Mouse (Mus musculus): ENCODE measurements around the gene Hlx. TPM values are rescaled to one million over a fixed set of nuclear protein-coding genes. Genes with fewer than 3 reads are reported as not detected.

The Hlx gene
- total RNA-seq, 2 experiments from 2014 or later, result 1.2 to 2.6 TPM

DNA sequence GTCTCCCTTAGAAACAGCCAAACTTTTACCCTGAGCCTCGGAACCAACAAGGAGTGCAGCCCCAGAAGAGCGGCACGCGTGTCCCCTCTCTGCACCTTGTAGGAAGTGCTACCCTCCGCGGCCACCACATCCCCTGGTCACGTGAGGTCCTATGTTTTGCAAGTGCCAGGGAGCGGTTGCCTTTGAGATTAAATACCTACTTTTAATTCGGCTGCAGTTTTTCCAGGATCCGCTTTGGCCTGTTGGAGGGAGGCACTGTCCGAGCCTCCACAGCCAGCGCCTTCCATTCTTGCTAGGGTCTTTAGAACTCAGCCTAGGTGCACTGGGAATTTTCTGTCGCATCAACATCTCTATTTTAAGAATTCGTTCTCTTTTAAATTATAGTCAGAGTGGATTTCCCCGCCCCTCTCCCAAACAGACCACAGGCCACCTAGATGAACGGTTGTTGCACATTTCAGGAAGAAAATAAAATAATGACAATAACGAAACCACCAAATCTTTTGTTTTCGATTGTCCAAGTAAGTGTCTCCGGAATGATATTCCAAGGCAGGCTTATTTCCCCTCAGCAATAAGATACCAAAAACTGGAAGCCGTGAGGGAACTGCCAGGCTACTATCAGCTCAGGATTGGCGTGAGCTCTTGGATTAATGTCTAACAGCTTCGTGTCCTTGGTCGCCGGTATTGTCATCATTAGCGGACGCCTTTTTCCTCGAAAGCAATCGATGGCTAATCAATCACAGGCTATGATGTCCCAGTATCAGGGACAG is 1.1 kb upstream of the Hlx start:
- no peak for DNase-seq (ENCODE audit: low spot score in 2 of 2)

GRCm38 (mm10) chr1:184731644-184732545 is 524 bp downstream of the Hlx start:
- DNase-seq (ENCODE audit: low spot score in 2 of 2), result peak in 1 of 2 experiments; percentile 25

DNA sequence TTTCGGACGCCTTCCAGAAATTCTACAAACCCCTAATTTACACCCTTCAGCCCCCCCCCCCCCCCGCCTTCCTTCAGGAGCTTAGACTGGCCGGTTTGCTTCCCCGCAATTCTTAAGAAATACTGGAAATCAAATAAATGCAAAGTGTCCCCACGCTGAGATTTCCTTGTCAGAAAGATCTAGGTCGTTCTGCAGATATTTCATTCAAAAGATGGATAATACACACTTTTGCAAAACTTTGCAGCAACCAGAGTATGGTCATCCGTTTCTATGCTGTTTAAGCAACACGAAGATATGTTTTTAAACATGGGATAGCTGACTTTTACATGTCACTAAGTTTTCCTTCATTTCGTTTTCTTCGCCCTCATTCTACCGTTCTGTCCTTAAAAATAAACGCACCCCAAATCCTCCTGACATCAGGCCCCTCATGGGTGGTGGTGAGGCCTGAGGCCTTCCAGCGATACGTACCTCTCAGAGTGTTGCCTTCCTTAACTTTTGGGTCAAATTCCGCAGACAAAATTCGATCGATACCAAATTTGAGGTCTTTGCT is 1.3 kb downstream of the Hlx start:
- no peak for DNase-seq (ENCODE audit: low spot score in 2 of 2)

DNA sequence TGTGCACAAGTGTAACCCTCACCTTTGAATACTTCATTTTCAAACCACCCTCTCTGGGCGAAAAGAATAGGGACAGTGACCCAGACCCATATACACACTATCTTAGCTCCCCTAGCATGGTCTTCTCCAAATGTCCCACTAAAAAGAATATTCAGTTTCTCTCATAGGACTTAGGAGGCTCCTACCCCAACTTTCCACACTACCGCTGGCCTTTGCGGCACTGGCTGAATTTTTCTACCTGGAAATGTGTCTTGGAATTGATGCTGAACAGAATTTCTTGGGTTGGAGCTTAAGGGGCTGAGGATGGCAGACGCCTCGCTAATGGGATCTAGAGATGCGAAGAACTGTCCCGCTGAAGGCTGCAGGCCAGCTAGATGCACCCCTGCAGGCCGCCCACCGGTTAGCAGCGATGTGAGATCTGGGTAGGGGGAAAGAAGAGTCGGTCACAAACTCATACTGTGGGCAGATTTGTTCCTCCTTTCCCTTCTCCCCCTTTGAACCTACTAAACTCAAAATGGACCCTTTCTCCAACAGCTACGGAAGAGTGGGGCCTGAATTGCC is 1.9 kb downstream of the Hlx start:
- DNase-seq (ENCODE audit: low spot score in 2 of 2), result no peak

DNA sequence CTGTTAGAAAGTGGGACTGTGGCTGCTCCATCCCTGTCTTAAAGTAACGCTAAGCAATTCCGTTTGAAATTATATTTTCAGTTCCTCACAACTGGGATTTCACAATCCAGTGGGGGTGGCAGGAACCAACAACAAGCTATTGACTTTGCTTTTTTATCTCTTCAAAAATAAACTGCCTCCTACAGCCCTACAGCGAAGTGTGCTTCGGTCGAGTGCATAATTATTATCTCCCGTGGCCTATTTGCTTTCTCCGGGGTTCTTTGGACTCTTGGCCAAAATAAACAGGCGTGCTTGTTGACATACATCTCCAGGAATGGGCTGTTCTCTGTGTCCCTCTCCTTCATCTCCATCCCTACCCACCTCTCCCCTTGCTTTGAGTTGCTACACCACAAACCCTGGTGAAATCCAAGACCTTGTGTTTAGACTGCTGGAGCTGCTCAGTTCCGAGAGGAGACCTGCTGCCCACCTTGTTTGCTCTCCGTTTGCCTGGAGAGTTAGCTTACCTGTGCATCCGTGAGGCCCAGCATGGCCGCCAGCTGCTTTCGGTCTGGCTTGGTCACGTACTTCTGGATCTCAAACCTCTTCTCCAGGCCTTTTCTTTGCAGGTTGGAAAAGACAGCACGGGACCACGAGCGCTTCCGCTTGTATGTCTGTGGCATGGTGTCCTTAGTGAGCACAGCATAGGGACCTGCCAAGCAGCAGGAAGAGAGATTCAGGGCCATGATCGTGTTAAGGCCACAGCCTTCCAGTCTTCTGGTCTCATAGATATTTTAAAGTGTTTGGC is 2.9 kb downstream of the Hlx start:
- DNase-seq (ENCODE audit: low spot score in 2 of 2), result no peak

DNA sequence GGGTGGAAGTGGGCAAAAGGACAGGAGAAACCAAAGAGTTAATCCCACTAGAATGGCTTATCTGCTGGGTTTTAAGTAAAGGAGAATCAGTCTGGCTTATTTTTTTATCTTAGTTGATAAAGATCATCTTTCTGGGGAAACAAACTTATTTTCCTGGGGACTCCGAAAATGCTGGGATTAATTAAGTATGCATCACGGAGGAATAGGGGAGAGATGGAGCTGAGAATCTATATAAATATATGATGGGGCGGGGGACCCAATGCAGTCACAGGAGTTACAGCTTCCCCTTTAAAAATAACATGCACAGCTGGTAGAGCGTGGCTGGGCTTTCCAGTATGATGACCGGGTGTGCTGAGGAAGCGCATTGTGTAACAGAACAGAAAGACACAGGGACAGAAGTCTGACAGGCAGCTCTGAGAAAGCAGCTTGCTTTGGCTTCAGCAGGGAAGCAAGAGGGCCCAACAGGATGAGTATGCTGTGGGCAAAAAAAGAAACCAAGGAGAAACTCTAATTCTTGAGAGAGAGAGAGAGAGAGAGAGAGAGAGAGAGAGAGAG is 3.8 kb downstream of the Hlx start:
- no peak for DNase-seq (ENCODE audit: low spot score in 2 of 2)

GRCm38 (mm10) chr1:184727401-184728265 is 4.8 kb downstream of the Hlx start:
- no peak for DNase-seq (ENCODE audit: low spot score in 2 of 2)

- no peak for DNase-seq (ENCODE audit: low spot score in 2 of 2)
Measured at GRCm38 (mm10) chr1:184726576-184727300, 5.7 kb downstream of the Hlx start.

GRCm38 (mm10) chr1:184725318-184725790 is 7.1 kb downstream of the Hlx start:
- DNase-seq (ENCODE audit: low spot score in 2 of 2), result no peak

DNA sequence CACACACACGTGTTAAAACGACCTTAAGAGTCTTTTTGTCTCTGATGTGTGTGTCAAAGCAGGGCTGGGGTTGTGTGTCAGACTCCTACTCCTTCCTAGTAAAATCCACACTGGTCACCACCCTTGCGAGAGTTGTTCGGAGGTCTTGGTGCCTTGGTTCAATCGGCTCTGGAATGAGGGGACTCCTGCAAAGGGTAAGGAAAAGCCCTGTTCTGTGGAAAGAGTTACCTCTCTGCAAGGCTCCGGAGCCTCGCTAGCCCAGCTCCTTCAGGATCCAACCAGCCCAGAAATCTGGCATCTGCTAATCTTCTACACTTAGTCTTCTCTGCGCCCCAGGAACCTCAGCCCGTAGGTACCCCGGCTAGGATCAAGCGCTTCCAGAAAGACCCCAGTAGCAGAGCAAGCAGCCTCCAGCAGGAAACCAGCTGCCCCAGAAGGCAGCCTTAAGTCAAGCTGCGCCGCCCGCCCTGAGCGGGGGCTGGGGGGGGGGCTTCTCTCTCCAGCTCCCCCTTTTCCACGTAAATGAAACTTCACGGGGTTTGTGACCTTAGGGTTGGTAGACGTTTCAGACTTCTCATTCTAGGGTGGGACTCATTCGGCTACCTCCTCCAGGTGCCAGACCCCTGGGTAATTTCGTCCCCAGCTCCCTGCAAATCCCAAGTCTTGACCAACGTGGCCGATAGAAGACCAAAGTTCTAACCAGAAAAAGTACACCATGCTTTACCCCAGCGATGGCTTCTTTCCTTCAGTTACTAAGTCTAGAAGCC is 7.7 kb downstream of the Hlx start:
- no peak for DNase-seq (ENCODE audit: low spot score in 2 of 2)

GRCm38 (mm10) chr1:184723899-184724298 is 8.5 kb downstream of the Hlx start:
- DNase-seq (ENCODE audit: low spot score in 2 of 2), result no peak

GRCm38 (mm10) chr1:184721121-184721520 is 11.3 kb downstream of the Hlx start:
- DNase-seq (ENCODE audit: low spot score in 2 of 2), result no peak

- no peak for DNase-seq (ENCODE audit: low spot score in 2 of 2)
Measured at GRCm38 (mm10) chr1:184720162-184721025, 12.0 kb downstream of the Hlx start.

GRCm38 (mm10) chr1:184718261-184719120 is 13.9 kb downstream of the Hlx start:
- DNase-seq (ENCODE audit: low spot score in 2 of 2), result no peak

DNA sequence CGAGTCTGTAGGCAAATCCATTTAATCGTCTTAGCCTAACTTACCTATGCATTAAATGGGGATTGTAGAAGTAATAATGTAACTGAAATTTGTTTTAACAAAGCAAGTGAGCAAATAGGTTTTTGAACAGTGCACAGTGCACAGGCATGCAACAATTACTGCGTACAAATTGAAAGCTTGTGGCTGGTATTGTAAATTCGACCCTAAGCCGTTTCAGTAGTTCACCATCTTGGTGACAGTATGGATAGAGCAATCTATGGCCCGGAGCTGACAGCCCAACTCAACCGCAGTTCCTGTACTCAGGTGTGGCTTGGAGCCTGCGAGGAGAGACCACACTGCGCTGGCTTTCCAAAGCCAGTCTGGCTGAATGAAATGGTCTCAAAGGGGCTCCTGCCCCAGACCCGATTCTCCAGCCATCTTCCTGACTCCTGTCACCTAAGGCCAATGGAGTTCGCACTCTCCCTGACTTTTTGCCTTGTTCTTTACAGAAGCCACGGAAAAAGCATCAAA is 14.7 kb downstream of the Hlx start:
- DNase-seq (ENCODE audit: low spot score in 2 of 2), result no peak

Data from layer of hippocampus, postnatal 14 days (tissue).